Mouse (Mus musculus) lung, postnatal 14 days (tissue): ENCODE data around the gene Rab27a.
"Not testable (repeated sequence)": the region's sequence is repeated elsewhere in the genome, so short reads cannot be mapped to it uniquely, and the experiment has no call there.

Experiments
- DNase-seq: peaks from one replicate; pipeline ENCODE4 v3.0.0; 2021

Rab27a gene

GRCm38 (mm10) chr9:73094580-73094979 lies 49.9 kb downstream of the Rab27a start:
- DNase-seq, result no peak

DNA sequence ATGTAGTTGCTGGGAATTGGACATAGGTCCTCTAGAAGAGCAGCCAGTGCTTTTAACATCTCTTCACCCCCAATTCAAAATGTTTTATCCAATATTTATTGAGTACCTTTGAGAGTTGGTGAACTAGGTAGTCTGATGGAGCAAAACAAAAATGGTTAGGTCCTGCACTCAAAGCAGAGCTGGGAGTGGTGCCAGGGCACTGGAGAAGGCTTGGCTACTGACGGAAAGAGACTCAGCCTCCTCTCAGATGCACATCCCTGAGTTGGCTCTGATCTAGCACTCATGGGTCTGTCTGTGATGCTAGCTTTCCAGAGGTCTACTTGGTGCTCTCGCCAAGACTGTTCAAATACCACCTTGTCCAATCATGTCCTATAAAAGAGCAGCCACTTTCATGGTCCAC lies 53.2 kb downstream of the Rab27a start:
- no peak for DNase-seq

DNA sequence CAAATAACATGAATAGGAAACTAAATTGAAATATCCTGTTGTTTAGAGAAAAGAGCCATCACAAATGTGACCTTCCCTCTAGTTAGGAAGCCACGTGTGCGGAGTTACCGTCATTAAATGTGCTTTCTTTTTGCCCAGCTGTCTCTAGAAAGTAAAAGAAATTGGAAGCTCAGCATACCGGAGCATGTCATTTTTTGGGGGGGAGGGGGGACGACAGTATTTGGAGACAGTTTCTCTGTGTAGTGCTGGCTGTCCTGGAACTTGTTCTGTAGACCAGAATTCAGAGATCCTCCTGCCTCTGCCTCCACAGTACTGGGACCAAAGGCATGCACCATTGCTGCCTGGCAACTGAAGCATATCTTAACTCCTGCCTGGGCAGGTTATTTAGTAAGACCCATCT lies 56.9 kb downstream of the Rab27a start, which contains the start of gene Khdc3:
Khdc3 (plus strand) TSS at position 301 of the 400 bp plus-strand sequence.
- no peak for DNase-seq

DNA sequence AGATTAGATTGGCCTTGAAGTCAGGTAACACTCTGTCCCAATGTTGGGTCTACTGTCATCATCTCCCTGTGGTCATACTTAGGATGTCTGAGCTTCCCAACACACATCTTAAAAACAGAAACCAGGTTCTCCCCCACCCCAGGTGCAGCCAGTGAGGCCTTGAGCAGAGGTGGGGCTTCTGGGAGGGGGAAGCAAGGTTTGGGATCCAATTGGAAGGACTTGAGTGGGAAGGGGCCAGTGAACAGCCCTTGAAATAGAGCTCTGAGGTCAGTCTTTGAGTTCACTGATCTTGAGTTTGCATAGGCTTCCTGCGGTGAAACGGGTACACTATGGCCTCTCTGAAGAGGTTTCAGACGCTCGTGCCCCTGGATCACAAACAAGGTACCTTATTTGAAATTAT lies 57.5 kb downstream of the Rab27a start, which contains the start of gene Gm20509:
Gm20509 (plus strand) TSS at position 290 of the 400 bp plus-strand sequence.
- DNase-seq, result no peak

GRCm38 (mm10) chr9:73103159-73103879 lies 58.7 kb downstream of the Rab27a start:
- peak; percentile 13 for DNase-seq

DNA sequence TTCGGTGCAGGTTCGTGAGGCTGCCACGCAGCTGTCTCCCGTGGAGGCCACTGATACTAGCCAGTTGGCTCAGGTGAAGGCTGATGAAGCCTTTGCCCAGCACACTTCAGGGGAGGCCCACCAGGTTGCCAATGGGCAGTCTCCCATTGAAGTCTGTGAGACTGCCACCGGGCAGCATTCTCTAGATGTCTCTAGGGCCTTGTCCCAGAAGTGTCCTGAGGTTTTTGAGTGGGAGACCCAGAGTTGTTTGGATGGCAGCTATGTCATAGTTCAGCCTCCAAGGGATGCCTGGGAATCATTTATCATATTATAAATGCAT lies 59.2 kb downstream of the Rab27a start:
- no peak for DNase-seq

GRCm38 (mm10) chr9:73105141-73105540 lies 60.5 kb downstream of the Rab27a start:
- no peak for DNase-seq

DNA sequence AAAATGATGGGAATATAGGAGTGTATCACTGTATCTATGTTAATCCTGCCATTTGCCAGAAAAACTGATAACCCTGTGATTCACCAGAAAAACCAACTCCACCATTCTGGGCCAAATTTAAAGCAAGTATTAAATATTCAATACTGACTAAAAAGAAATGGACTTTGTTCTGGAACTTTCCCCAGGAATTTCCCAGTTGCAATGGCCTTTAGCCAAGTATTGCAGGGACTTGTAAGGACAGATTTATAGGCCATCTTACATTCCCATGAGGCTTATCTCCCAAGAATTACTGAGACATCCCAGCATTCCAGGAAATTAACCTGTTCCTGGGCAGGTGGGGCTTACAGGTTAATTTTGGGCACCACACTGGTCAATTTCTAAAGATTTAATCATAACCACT lies 61.1 kb downstream of the Rab27a start:
- no peak for DNase-seq

DNA sequence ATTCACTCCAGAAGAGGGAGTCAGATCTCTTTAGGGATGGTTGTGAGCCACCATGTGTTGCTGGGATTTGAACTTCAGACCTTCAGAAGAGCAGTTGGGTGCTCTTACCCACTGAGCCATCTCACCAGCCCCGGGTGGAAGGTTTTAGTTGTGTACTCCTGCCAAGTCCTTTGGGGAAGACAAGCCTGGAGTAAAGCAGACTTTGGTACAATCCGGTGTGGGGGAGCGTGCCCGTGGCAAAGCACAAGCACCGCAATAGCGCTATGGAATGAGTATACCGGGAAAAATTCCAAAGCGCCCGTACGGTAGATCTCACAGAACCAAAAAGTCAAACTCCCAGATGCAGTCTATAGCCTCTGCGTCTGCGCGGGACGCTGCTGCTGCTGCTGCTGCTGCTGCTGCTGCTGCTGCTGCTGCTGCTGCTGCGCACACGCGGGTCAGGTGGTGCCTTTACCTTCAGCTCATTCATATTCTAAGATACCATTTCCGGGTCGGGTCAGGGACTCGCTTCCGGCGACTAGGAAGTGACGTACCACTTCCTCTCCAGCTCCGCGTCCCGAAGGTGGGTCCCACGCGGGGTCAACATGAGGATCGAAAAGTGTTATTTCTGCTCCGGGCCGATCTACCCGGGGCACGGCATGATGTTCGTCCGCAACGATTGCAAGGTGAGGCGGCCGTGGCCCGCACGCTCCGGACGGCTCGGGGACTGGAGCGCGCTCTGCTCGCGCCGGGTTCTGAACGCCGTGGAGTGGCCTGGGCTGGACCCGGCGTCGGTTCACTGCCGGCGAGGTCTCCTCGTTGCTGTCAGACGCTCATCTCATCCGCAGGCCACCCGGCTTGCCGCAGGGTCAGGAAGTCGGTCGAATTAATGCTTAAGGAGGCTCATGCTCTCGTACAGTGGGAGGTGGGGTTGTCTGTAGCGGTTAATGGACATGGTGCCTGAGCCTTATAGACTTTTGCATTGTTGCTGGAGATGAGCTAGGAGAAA lies 68.6 kb downstream of the Rab27a start, which contains the start of gene Rsl24d1:
Rsl24d1 (plus strand) TSS at position 508 of the 988 bp plus-strand sequence.
- DNase-seq, result peak; percentile 80

GRCm38 (mm10) chr9:73116704-73117103 lies 72.0 kb downstream of the Rab27a start:
- DNase-seq, result not testable (repeated sequence)

DNA sequence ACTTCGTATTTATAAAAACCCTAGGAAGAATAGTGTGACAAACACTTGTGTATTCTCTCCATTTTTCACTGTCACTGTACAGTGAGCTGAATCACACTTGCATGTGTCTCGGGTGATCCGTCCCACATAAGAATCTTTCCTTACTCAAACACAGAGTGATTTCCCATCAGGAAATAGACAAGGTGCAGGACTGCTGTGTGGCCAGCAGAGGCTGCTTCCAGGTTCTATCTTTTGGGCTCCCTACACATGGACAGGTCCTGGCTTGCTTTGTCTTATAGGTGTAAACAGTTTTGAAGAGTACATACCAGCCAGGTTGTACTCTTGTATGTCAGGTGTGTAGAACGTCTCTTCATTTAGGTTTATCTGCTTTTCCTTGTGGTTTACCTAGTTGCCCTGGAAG lies 73.4 kb downstream of the Rab27a start:
- no peak for DNase-seq

- peak; percentile 17 for DNase-seq
These were observed 77.1 kb downstream of the Rab27a start for GRCm38 (mm10) chr9:73121735-73122134.

DNA sequence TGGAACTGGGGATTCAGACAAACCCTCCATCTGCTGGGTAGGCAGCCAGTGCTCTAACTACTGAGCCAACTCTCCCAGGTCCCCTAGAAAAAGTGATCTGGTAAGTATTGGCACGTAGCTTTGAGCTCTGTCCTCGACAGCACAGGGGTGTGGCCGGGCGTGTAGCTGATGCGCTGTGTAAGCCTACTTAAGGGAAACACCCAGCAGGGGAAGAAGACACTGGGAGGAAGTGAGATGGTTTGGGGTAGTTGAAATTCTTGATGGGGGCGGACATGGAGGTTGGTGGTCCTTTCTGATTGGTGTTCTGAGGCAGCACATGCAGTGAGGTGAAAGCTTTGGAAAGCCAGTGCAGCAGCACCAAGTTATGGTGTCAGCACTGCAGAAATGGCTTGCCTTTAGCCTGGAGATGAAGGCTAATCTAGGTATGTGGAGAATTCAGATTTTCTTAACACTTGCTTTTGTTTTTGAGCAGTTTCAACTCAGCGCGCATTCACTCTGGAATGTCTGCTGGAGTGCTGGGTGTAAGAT lies 80.5 kb downstream of the Rab27a start:
- DNase-seq, result no peak

- no peak for DNase-seq
These were observed 82.8 kb downstream of the Rab27a start for GRCm38 (mm10) chr9:73127457-73127856.

- no peak for DNase-seq
These were observed 85.2 kb downstream of the Rab27a start for GRCm38 (mm10) chr9:73129875-73130274.

DNA sequence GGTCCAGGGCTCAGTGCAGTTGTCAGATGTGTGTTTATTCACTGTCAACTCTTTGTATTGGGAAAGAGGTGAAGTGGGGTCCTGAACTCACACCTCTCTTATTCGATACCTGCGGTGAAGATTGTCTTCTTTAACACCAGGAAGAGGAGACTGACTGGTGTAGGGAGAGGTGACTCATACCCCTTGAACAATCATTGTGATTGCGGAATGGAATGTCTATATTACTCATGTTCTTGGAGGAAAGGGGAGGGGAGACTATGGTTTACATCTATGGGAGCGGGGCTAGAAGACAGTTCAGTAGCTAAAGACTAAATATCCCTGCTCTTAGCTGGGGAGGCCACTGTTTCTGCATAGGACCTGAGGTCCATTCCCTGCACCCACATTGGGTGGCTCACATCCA lies 85.9 kb downstream of the Rab27a start:
- DNase-seq, result no peak

DNA sequence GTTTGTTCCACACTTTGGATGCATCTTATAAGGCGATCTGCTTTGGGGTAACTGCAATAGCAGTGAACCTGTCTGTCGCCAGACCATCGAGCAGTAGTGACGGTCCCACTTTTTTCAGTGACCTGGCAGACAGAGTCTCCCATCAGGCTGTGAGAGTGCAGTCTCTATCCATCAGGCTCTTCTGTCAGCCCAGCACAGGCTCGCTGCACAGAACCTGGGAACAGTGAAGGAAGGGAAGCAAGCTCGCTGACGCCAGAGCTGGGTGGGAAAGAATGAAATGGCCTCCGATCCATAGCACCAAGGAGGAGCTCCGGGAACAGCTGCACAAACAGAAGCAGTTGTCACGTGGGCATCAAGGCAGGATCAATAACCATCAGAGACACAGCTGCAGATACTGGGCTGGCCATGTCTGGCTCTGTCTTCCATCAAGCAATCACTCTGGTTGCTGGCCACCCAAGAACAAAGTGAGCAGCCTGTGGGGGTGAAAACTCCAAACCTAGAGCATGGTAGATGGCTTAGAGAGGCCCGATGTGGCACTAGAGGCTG lies 92.8 kb downstream of the Rab27a start:
- DNase-seq, result no peak
